Mouse (Mus musculus) c-Kit-positive CD71-positive TER-119-negative erythroid progenitor cells, embryonic 14.5 days (primary cell): Measurements from ENCODE around the gene Ngrn.

Experiments used
- DNase-seq: peaks from one replicate; pipeline ENCODE4 v3.0.0-alpha.2; 2013; ENCODE audit warnings: low read depth

Gene Ngrn

GRCm38 (mm10) chr7:80307766-80308165, 46.8 kb downstream of the Ngrn start:
- no peak for DNase-seq

DNA sequence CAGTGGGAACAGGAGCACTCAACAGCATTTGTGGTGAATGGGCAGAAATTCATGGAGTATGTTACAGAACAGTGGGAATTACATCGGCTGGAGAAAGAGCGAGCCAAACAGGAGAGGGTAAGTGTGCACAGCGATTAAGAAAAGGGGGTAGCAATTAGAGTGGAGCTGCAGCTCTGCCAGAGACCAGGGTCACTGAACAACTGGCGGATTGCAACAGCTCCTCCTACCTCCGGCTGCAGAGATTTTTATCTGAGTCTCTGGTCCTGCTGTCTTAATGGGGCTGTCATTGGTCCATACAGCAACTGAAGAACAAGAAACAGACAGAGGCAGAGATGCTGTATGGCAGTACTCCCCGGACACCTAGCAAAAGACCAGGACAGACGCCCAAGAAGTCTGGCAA, 49.8 kb downstream of the Ngrn start:
- DNase-seq = no peak
